Mouse (Mus musculus): Measurements from ENCODE around the gene Lrrc26. TPM values are rescaled to one million over a fixed set of nuclear protein-coding genes. Genes with fewer than 3 reads are reported as not detected.
A peak's percentile ranks its signal among the peaks of the same experiment; 100 is the strongest.

The Lrrc26 gene
- polyA plus RNA-seq, 1 experiment from 2014 or later = not detected

GRCm38 (mm10) chr2:25263623-25264285, 26.0 kb upstream of the Lrrc26 start:
- H3K27ac ChIP-seq (ENCODE audit: low read depth) = no peak overlapping the region
- peak overlapping the region; percentile 83 for H3K4me3 ChIP-seq (ENCODE audit: low read depth, low read length)
- peak overlapping the region; percentile 46 for H3K9ac ChIP-seq (ENCODE audit: low read length)
- DNase-seq (ENCODE audit: low spot score) (no peak), ATAC-seq (replicated peaks; ENCODE audit: low FRiP score, low TSS enrichment, low read depth) (no peak)
- H3K4me2 ChIP-seq (ENCODE audit: low read length) = peak overlapping the region; percentile 76
- no peaks in the 10 kb centered on the region for H3K9me3 ChIP-seq (ENCODE audit: control insufficient read depth, low read length)
- peaks cover 10% of the 10 kb centered on the region; the same call in 1 of the 2 replicates for H3K27me3 ChIP-seq (replicated peaks; ENCODE audit: control insufficient read depth, insufficient read depth, low read length)
- peaks cover 20% of the 10 kb centered on the region for H3K4me1 ChIP-seq (replicated peaks; ENCODE audit: control insufficient read depth, insufficient read depth, low read length)
- H3K36me3 ChIP-seq (ENCODE audit: control insufficient read depth, insufficient read depth, low read length) = peaks cover 5% of the 10 kb centered on the region; the same call in 1 of the 2 replicates
- 22% methylated on average over 12 of the region's 12 CpGs for WGBS

DNA sequence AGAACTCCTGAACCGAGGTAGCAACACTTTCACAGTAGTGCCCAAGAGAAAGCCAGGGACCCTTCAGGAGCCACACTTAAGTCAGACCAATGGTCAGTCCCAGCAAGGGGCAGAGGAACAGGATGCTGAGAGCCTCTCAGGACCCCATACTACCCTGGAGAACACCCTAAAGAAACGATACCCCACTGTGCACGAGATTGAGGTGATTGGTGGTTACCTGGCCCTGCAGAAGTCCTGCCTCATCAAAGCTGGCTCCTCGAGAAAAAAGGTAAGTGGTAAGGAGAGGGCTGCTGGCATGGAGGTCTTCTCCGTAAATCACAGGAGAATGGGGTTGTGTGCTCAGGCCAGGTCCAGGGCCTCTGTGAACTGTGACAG, 25.4 kb upstream of the Lrrc26 start:
- WGBS = 73% methylated on average over 5 of the region's 5 CpGs
- Histone ChIP-seq H3K4me2 (ENCODE audit: low read length) (no peak overlapping the region), H3K4me1 (replicated peaks; ENCODE audit: control insufficient read depth, insufficient read depth, low read length) (peaks cover 20% of the 10 kb centered on the region), H3K9ac (ENCODE audit: low read length) (no peak overlapping the region), H3K36me3 (ENCODE audit: control insufficient read depth, insufficient read depth, low read length) (peaks cover 7% of the 10 kb centered on the region; the same call in 1 of the 2 replicates), H3K27me3 (replicated peaks; ENCODE audit: control insufficient read depth, insufficient read depth, low read length) (peaks cover 10% of the 10 kb centered on the region; the same call in 1 of the 2 replicates), H3K27ac (ENCODE audit: low read depth) (no peak overlapping the region), H3K4me3 (ENCODE audit: low read depth, low read length) (no peak overlapping the region), H3K9me3 (ENCODE audit: control insufficient read depth, low read length) (no peaks in the 10 kb centered on the region)
- DNase-seq (ENCODE audit: low spot score) (no peak), ATAC-seq (replicated peaks; ENCODE audit: low FRiP score, low TSS enrichment, low read depth) (no peak)

- no peak for DNase-seq (ENCODE audit: low spot score)
Observed at GRCm38 (mm10) chr2:25264851-25265250, 24.9 kb upstream of the Lrrc26 start.

GRCm38 (mm10) chr2:25265897-25266656, 23.6 kb upstream of the Lrrc26 start:
- DNase-seq (ENCODE audit: low spot score) = no peak
- H3K4me1 ChIP-seq (replicated peaks; ENCODE audit: control insufficient read depth, insufficient read depth, low read length) = peaks cover 26% of the 10 kb centered on the region
- no peak for ATAC-seq (replicated peaks; ENCODE audit: low FRiP score, low TSS enrichment, low read depth)
- 69% methylated on average over 6 of the region's 6 CpGs for WGBS
- peaks cover 10% of the 10 kb centered on the region; the same call in 1 of the 2 replicates for H3K27me3 ChIP-seq (replicated peaks; ENCODE audit: control insufficient read depth, insufficient read depth, low read length)
- no peak overlapping the region for H3K4me3 ChIP-seq (ENCODE audit: low read depth, low read length)
- H3K4me2 ChIP-seq (ENCODE audit: low read length) = peak overlapping the region; percentile 27
- no peaks in the 10 kb centered on the region for H3K9me3 ChIP-seq (ENCODE audit: control insufficient read depth, low read length)
- H3K36me3 ChIP-seq (ENCODE audit: control insufficient read depth, insufficient read depth, low read length) = peaks cover 24% of the 10 kb centered on the region
- 0 out of 2 replicates have a peak overlapping the region, but pooled peaks have one; percentile 11 for H3K9ac ChIP-seq (ENCODE audit: low read length)
- no peak overlapping the region for H3K27ac ChIP-seq (ENCODE audit: low read depth)

More at GRCm38 (mm10) chr2:25264851-25265250, 24.9 kb upstream of the Lrrc26 start:
- no peak overlapping the region for H3K27ac ChIP-seq (ENCODE audit: low read depth)
- H3K4me2 ChIP-seq (ENCODE audit: low read length) = peak overlapping the region; percentile 27; the same call in 1 of the 2 replicates
- H3K4me1 ChIP-seq (replicated peaks; ENCODE audit: control insufficient read depth, insufficient read depth, low read length) = peaks cover 20% of the 10 kb centered on the region
- 80% methylated on average over 3 of the region's 3 CpGs for WGBS
- no peaks in the 10 kb centered on the region for H3K9me3 ChIP-seq (ENCODE audit: control insufficient read depth, low read length)
- H3K27me3 ChIP-seq (replicated peaks; ENCODE audit: control insufficient read depth, insufficient read depth, low read length) = peaks cover 10% of the 10 kb centered on the region; the same call in 1 of the 2 replicates
- H3K4me3 ChIP-seq (ENCODE audit: low read depth, low read length) = no peak overlapping the region
- no peak for ATAC-seq (replicated peaks; ENCODE audit: low FRiP score, low TSS enrichment, low read depth)
- H3K9ac ChIP-seq (ENCODE audit: low read length) = no peak overlapping the region
- H3K36me3 ChIP-seq (ENCODE audit: control insufficient read depth, insufficient read depth, low read length) = peaks cover 13% of the 10 kb centered on the region

DNA sequence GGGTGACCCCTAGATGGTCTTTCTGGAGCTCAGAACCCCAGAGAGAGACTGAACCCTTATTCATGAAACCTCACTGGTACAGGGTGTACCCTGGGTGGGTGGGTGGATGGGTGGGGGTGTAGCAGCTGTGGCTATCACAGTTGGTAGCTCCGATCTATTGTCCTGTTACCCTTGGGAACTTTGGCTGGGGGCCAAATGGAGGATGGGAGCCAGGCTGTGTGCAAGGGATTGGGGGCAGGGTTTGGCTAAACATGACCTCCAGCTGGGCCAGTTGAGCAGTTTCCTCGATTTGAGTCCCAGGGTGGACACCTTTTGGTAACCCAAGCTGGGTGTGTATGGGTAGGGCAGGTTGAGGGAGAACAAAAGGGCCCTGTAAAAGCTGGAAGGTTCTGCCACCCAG, 23.0 kb upstream of the Lrrc26 start:
- H3K27ac ChIP-seq (ENCODE audit: low read depth) = no peak overlapping the region

GRCm38 (mm10) chr2:25267241-25267640, 22.5 kb upstream of the Lrrc26 start:
- Histone ChIP-seq H3K4me3 (ENCODE audit: low read depth, low read length) (no peak overlapping the region), H3K36me3 (ENCODE audit: control insufficient read depth, insufficient read depth, low read length) (peaks cover 24% of the 10 kb centered on the region), H3K27ac (ENCODE audit: low read depth) (no peak overlapping the region), H3K27me3 (replicated peaks; ENCODE audit: control insufficient read depth, insufficient read depth, low read length) (peaks cover 10% of the 10 kb centered on the region; the same call in 1 of the 2 replicates), H3K9ac (ENCODE audit: low read length) (0 out of 2 replicates have a peak overlapping the region, but pooled peaks have one; percentile 20), H3K9me3 (ENCODE audit: control insufficient read depth, low read length) (no peaks in the 10 kb centered on the region), H3K4me2 (ENCODE audit: low read length) (no peak overlapping the region), H3K4me1 (replicated peaks; ENCODE audit: control insufficient read depth, insufficient read depth, low read length) (peaks cover 32% of the 10 kb centered on the region)
- DNase-seq (ENCODE audit: low spot score) (no peak), ATAC-seq (replicated peaks; ENCODE audit: low FRiP score, low TSS enrichment, low read depth) (no peak)

More for the DNA sequence above, 23.0 kb upstream of the Lrrc26 start:
- Histone ChIP-seq H3K27me3 (replicated peaks; ENCODE audit: control insufficient read depth, insufficient read depth, low read length) (peaks cover 10% of the 10 kb centered on the region; the same call in 1 of the 2 replicates), H3K9me3 (ENCODE audit: control insufficient read depth, low read length) (no peaks in the 10 kb centered on the region), H3K4me3 (ENCODE audit: low read depth, low read length) (no peak overlapping the region), H3K4me1 (replicated peaks; ENCODE audit: control insufficient read depth, insufficient read depth, low read length) (peaks cover 32% of the 10 kb centered on the region), H3K36me3 (ENCODE audit: control insufficient read depth, insufficient read depth, low read length) (peaks cover 24% of the 10 kb centered on the region), H3K4me2 (ENCODE audit: low read length) (0 out of 2 replicates have a peak overlapping the region, but pooled peaks have one; percentile 27), H3K9ac (ENCODE audit: low read length) (no peak overlapping the region)
- no peak for DNase-seq (ENCODE audit: low spot score)
- no peak for ATAC-seq (replicated peaks; ENCODE audit: low FRiP score, low TSS enrichment, low read depth)
- WGBS = 56% methylated on average over 2 of the region's 2 CpGs

- Histone ChIP-seq H3K9me3 (ENCODE audit: control insufficient read depth, low read length) (no peaks in the 10 kb centered on the region), H3K4me1 (replicated peaks; ENCODE audit: control insufficient read depth, insufficient read depth, low read length) (peaks cover 32% of the 10 kb centered on the region), H3K9ac (ENCODE audit: low read length) (0 out of 2 replicates have a peak overlapping the region, but pooled peaks have one; percentile 20), H3K4me2 (ENCODE audit: low read length) (no peak overlapping the region), H3K27me3 (replicated peaks; ENCODE audit: control insufficient read depth, insufficient read depth, low read length) (peaks cover 10% of the 10 kb centered on the region; the same call in 1 of the 2 replicates), H3K4me3 (ENCODE audit: low read depth, low read length) (no peak overlapping the region), H3K27ac (ENCODE audit: low read depth) (no peak overlapping the region), H3K36me3 (ENCODE audit: control insufficient read depth, insufficient read depth, low read length) (peaks cover 24% of the 10 kb centered on the region)
- DNase-seq (ENCODE audit: low spot score) (no peak), ATAC-seq (replicated peaks; ENCODE audit: low FRiP score, low TSS enrichment, low read depth) (no peak)
- 67% methylated on average over 4 of the region's 4 CpGs for WGBS
Observed at GRCm38 (mm10) chr2:25267746-25268309, 21.9 kb upstream of the Lrrc26 start.

- peak within 1 kb of the TSS; percentile 83 for H3K9ac ChIP-seq (ENCODE audit: low read length)
- DNase-seq (ENCODE audit: low spot score) (peak; percentile 100), ATAC-seq (replicated peaks; ENCODE audit: low FRiP score, low TSS enrichment, low read depth) (peak; percentile 96)
- H3K4me1 ChIP-seq (replicated peaks; ENCODE audit: control insufficient read depth, insufficient read depth, low read length) = peaks cover 25% of the 10 kb centered on the region
- H3K36me3 ChIP-seq (ENCODE audit: control insufficient read depth, insufficient read depth, low read length) = peaks cover 61% of the 10 kb centered on the region
- H3K9me3 ChIP-seq (ENCODE audit: control insufficient read depth, low read length) = no peaks in the 10 kb centered on the region
- H3K4me3 ChIP-seq (ENCODE audit: low read depth, low read length) = peak within 1 kb of the TSS; percentile 91
- H3K27me3 ChIP-seq (replicated peaks; ENCODE audit: control insufficient read depth, insufficient read depth, low read length) = no peaks in the 10 kb centered on the region
- peak within 1 kb of the TSS; percentile 70 for H3K27ac ChIP-seq (ENCODE audit: low read depth)
- peak within 1 kb of the TSS; percentile 98 for H3K4me2 ChIP-seq (ENCODE audit: low read length)
- WGBS = under 1% methylated on average over 47 of the region's 55 CpGs
Observed at GRCm38 (mm10) chr2:25271827-25272511, 17.7 kb upstream of the Lrrc26 start, which contains the start of the genes Ssna1 and Anapc2. Ssna1 (minus strand) TSS chr2:25272438. Anapc2 (plus strand) TSS chr2:25272478.

All from intestine, embryonic 14.5 days (tissue).